Mouse (Mus musculus): ENCODE results near the gene Mfrp. TPM values are rescaled to one million over a fixed set of nuclear protein-coding genes. Genes with fewer than 3 reads are reported as not detected.

Gene Mfrp
- polyA plus RNA-seq, 1 experiment, result 0.02 TPM

DNA sequence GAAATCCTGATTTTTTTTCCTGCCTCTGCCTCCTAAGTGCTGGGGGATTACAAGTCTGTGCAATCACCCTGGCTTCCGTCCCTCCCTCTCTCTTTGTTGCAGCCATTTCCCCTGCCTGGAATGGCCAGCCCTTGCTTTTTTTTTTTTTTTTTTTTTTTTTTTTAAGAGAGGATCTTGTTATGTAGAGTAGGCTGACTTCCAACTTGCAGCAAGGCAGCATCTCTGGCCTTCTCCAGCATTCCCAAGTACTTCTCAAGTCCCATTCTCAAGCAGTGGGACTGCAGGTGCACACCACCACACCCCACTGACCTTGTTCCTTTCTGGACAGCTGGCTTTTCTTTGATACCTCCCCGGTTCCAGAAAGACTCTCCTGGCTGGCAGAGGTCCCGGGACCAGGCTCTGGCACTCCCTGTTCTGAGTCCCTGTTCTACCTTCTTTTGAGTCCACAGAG lies 25.8 kb downstream of the Mfrp start:
- H3K27me3 ChIP-seq (ENCODE audit: control insufficient read depth, insufficient read depth, low read length), result no peaks in the 10 kb centered on the region
- H3K4me1 ChIP-seq (ENCODE audit: control insufficient read depth, insufficient read depth, insufficient read length), result peaks cover 13% of the 10 kb centered on the region; the same call in 1 of the 2 replicates
- no peak overlapping the region for H3K27ac ChIP-seq (ENCODE audit: insufficient read depth, low read length)
- H3K36me3 ChIP-seq (ENCODE audit: control insufficient read depth, insufficient read depth, low read length), result no peaks in the 10 kb centered on the region
- 78% methylated on average over 3 of the region's 3 CpGs for WGBS
- no peak overlapping the region for H3K4me3 ChIP-seq (ENCODE audit: extremely low read depth, insufficient read depth, insufficient read length)
- no peak for DNase-seq (ENCODE audit: low read depth in 1 of 2, low spot score in 2 of 2)
- TF ChIP-seq POLR2A (IDR thresholded peaks at IDR 0.05; ENCODE audit: low read depth, low read length), result no peak
- TF ChIP-seq CTCF (IDR thresholded peaks at IDR 0.05; ENCODE audit: extremely low read depth, insufficient read depth, insufficient read length, insufficient replicate concordance), result no peak

DNA sequence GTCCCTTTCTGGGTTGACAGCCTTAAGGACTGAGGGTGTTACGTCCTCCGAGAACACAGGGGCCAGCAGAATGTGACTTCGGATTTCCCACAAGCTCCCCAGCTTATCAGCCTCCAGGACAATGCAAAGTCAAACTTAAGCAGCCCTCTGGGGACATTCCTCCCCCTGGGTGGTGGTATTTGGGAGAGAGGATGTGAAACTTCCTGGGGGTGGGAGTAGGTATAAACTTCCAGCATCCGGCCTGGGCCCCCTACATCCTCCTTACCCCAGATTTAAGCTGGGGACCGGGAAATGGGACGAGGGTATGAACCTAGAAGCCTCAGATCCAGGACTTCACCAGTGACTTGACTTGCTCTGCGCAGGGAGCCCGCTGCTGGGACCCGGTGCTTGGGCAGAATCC lies 28.1 kb downstream of the Mfrp start:
- H3K36me3 ChIP-seq (ENCODE audit: control insufficient read depth, insufficient read depth, low read length), result no peaks in the 10 kb centered on the region
- DNase-seq (ENCODE audit: low read depth in 1 of 2, low spot score in 2 of 2), result no peak
- peak overlapping the region; percentile 50 for H3K27ac ChIP-seq (ENCODE audit: insufficient read depth, low read length)
- peaks cover 6% of the 10 kb centered on the region for H3K27me3 ChIP-seq (ENCODE audit: control insufficient read depth, insufficient read depth, low read length)
- no peak for TF ChIP-seq POLR2A (IDR thresholded peaks at IDR 0.05; ENCODE audit: low read depth, low read length)
- no peak for TF ChIP-seq CTCF (IDR thresholded peaks at IDR 0.05; ENCODE audit: extremely low read depth, insufficient read depth, insufficient read length, insufficient replicate concordance)
- WGBS, result 13% methylated on average over 9 of the region's 9 CpGs
- H3K4me3 ChIP-seq (ENCODE audit: extremely low read depth, insufficient read depth, insufficient read length), result peak overlapping the region; percentile 52
- peaks cover 13% of the 10 kb centered on the region; the same call in 1 of the 2 replicates for H3K4me1 ChIP-seq (ENCODE audit: control insufficient read depth, insufficient read depth, insufficient read length)

DNA sequence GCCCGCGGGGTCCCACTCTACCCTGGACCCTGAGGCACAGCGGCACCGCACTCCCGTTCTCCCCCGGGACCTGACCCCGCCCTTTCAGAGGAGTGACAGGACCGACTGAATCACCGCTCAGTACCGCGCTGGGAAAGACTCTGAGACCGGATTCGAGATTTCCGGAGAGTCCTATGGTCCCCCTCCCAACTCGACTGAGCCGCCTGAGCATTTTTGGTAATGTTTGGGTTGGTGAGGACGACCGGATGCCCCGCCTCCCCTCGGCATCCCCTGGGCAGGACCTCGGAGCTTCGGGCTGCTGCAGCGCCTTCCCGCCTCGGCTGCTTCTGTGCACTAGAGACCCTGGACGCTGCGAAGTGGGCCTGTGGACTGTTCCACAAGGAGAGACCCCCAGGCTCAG lies 28.5 kb downstream of the Mfrp start:
- TF ChIP-seq POLR2A (IDR thresholded peaks at IDR 0.05; ENCODE audit: low read depth, low read length), result 0 out of 2 replicates have a peak, but pooled peaks have one; percentile 5
- TF ChIP-seq CTCF (IDR thresholded peaks at IDR 0.05; ENCODE audit: extremely low read depth, insufficient read depth, insufficient read length, insufficient replicate concordance), result no peak
- peak; percentile 43 to 78 for DNase-seq (ENCODE audit: low read depth in 1 of 2, low spot score in 2 of 2)
- H3K4me3 ChIP-seq (ENCODE audit: extremely low read depth, insufficient read depth, insufficient read length), result peak overlapping the region; percentile 52
- peaks cover 16% of the 10 kb centered on the region for H3K4me1 ChIP-seq (ENCODE audit: control insufficient read depth, insufficient read depth, insufficient read length)
- peaks cover 8% of the 10 kb centered on the region for H3K27me3 ChIP-seq (ENCODE audit: control insufficient read depth, insufficient read depth, low read length)
- WGBS, result under 1% methylated on average over 27 of the region's 27 CpGs
- H3K36me3 ChIP-seq (ENCODE audit: control insufficient read depth, insufficient read depth, low read length), result no peaks in the 10 kb centered on the region
- peak overlapping the region; percentile 68 for H3K27ac ChIP-seq (ENCODE audit: insufficient read depth, low read length)

DNA sequence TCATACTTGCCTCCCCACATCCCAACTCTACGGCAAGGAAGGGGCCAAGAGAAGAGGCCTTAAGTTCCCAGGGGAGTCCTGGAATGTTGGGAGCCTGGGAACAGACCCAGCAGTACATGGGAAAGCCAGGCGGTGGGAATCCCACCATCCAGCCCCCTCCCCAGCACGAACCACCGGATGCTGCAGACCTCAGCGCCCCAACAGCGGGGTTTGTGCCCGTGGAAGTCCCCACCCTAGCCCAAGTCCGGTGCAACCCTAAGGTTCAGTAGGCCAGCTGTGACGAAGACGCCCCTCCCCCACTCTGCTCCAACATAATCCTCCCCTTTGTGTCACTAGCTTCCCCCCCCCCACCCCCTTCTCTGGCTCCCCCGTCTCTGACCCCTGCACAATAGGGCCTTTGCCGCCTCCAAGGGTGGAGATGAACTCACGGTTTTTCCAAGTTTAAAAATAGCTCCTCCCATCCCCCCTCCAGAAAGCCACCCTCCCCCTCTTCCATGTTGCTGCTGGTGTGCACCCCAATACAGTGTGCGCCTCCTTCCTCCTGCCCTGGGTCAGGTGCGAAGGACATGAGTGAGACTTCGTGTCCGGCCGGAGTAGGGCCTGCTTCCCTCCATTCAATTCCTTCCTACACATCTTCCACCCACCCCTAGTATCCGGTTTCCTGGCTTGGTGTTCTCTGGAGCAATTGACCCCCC lies 29.2 kb downstream of the Mfrp start:
- peaks cover 9% of the 10 kb centered on the region for H3K27me3 ChIP-seq (ENCODE audit: control insufficient read depth, insufficient read depth, low read length)
- H3K36me3 ChIP-seq (ENCODE audit: control insufficient read depth, insufficient read depth, low read length), result no peaks in the 10 kb centered on the region
- peaks cover 17% of the 10 kb centered on the region for H3K4me1 ChIP-seq (ENCODE audit: control insufficient read depth, insufficient read depth, insufficient read length)
- peak overlapping the region; percentile 68 for H3K27ac ChIP-seq (ENCODE audit: insufficient read depth, low read length)
- DNase-seq (ENCODE audit: low read depth in 1 of 2, low spot score in 2 of 2), result no peak
- 33% methylated on average over 19 of the region's 19 CpGs for WGBS
- peak overlapping the region; percentile 52; the same call in 1 of the 2 replicates for H3K4me3 ChIP-seq (ENCODE audit: extremely low read depth, insufficient read depth, insufficient read length)
- no peak for TF ChIP-seq POLR2A (IDR thresholded peaks at IDR 0.05; ENCODE audit: low read depth, low read length)
- TF ChIP-seq CTCF (IDR thresholded peaks at IDR 0.05; ENCODE audit: extremely low read depth, insufficient read depth, insufficient read length, insufficient replicate concordance), result no peak

DNA sequence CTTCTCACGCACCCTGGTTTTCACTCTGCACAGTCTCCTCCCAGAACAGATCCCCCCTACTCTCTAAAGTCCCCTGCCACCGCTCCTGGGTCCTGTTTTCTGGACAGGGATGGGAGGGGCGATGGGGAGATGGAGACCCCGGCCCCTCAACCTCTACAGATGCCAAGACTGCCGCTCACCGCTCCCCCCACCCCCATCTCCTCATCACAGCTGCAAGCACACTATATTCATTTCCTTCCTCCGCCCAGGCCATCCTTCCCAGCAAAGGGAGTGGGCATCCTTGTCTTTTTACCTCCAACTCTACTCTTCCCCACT lies 29.7 kb downstream of the Mfrp start:
- Histone ChIP-seq H3K4me1 (ENCODE audit: control insufficient read depth, insufficient read depth, insufficient read length) (peaks cover 17% of the 10 kb centered on the region), H3K36me3 (ENCODE audit: control insufficient read depth, insufficient read depth, low read length) (no peaks in the 10 kb centered on the region), H3K27ac (ENCODE audit: insufficient read depth, low read length) (no peak overlapping the region; the same call in 1 of the 2 replicates), H3K27me3 (ENCODE audit: control insufficient read depth, insufficient read depth, low read length) (peaks cover 9% of the 10 kb centered on the region), H3K4me3 (ENCODE audit: extremely low read depth, insufficient read depth, insufficient read length) (no peak overlapping the region)
- DNase-seq (ENCODE audit: low read depth in 1 of 2, low spot score in 2 of 2), result no peak
- WGBS, result 44% methylated on average over 7 of the region's 7 CpGs
- TF ChIP-seq CTCF (IDR thresholded peaks at IDR 0.05; ENCODE audit: extremely low read depth, insufficient read depth, insufficient read length, insufficient replicate concordance), result no peak
- TF ChIP-seq POLR2A (IDR thresholded peaks at IDR 0.05; ENCODE audit: low read depth, low read length), result no peak

GRCm38 (mm10) chr9:44132200-44132599 lies 30.7 kb downstream of the Mfrp start:
- Histone ChIP-seq H3K27ac (ENCODE audit: insufficient read depth, low read length) (no peak overlapping the region), H3K4me1 (ENCODE audit: control insufficient read depth, insufficient read depth, insufficient read length) (peaks cover 17% of the 10 kb centered on the region), H3K4me3 (ENCODE audit: extremely low read depth, insufficient read depth, insufficient read length) (no peak overlapping the region), H3K36me3 (ENCODE audit: control insufficient read depth, insufficient read depth, low read length) (no peaks in the 10 kb centered on the region), H3K27me3 (ENCODE audit: control insufficient read depth, insufficient read depth, low read length) (peaks cover 9% of the 10 kb centered on the region)
- TF ChIP-seq CTCF (IDR thresholded peaks at IDR 0.05; ENCODE audit: extremely low read depth, insufficient read depth, insufficient read length, insufficient replicate concordance) (no peak), POLR2A (IDR thresholded peaks at IDR 0.05; ENCODE audit: low read depth, low read length) (no peak)
- DNase-seq (ENCODE audit: low read depth in 1 of 2, low spot score in 2 of 2), result no peak
- 77% methylated on average over 5 of the region's 5 CpGs for WGBS

- TF ChIP-seq CTCF (IDR thresholded peaks at IDR 0.05; ENCODE audit: extremely low read depth, insufficient read depth, insufficient read length, insufficient replicate concordance), result no peak
- TF ChIP-seq POLR2A (IDR thresholded peaks at IDR 0.05; ENCODE audit: low read depth, low read length), result no peak
- no peak overlapping the region for H3K4me3 ChIP-seq (ENCODE audit: extremely low read depth, insufficient read depth, insufficient read length)
- H3K27me3 ChIP-seq (ENCODE audit: control insufficient read depth, insufficient read depth, low read length), result peaks cover 9% of the 10 kb centered on the region
- H3K27ac ChIP-seq (ENCODE audit: insufficient read depth, low read length), result no peak overlapping the region
- WGBS, result 30% methylated on average over 2 of the region's 2 CpGs
- no peak for DNase-seq (ENCODE audit: low read depth in 1 of 2, low spot score in 2 of 2)
- H3K4me1 ChIP-seq (ENCODE audit: control insufficient read depth, insufficient read depth, insufficient read length), result peaks cover 17% of the 10 kb centered on the region
- H3K36me3 ChIP-seq (ENCODE audit: control insufficient read depth, insufficient read depth, low read length), result no peaks in the 10 kb centered on the region
Observed at GRCm38 (mm10) chr9:44133287-44133686, 31.8 kb downstream of the Mfrp start.
